Mouse (Mus musculus): ENCODE data around the gene S100a10.

DNA sequence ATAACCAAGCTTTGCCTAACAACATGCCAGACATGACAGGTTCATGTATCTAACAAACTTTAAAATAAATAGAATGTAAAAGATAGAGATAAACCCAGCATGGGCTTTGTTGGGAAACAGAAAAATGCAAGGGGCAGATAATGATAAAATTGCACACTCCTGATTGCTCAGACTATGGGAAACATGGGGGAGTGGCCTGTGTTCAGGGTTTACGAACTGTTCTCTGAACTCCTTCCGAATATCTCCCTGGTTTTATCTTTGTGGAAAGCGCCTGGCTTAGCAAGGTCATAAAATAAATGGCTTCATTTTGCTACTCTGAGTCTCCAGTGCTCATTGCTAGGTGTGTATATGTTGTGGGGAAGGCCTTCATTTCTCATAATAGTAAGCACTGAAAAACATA, 12.0 kb downstream of the S100a10 start:
- no peak for TF ChIP-seq CTCF (IDR thresholded peaks at IDR 0.05; ENCODE audit: borderline replicate concordance, insufficient read depth, low read depth, low read length)
- no peak for TF ChIP-seq POLR2A (IDR thresholded peaks at IDR 0.05; ENCODE audit: borderline replicate concordance, insufficient read depth, low read length)

All from cerebellum, adult 2 months (tissue).